Mouse (Mus musculus) megakaryocyte-erythroid progenitor cell, adult 5-6 weeks (primary cell): ENCODE results near the gene Zfp69. TPM values are rescaled to one million over a fixed set of nuclear protein-coding genes. Genes with fewer than 3 reads are reported as not detected.

ENCODE experiments used
- ATAC-seq: replicated peaks from 2 replicates; pipeline ENCODE4 v1.8.0; 2016; ENCODE audit warnings: mild to moderate bottlenecking, inconsistent platforms; ENCODE audit not compliant: severe bottlenecking, poor library complexity, low FRiP score, low TSS enrichment
- total RNA-seq, 2 experiments: library from RNA; stranded (forward) in 1 of 2; stranded (reverse) in 1 of 2; fragments of 200-1000, 215-1000 nt in 1 of 2; fragments of >200 nt in 1 of 2; fragmentation: Nextera tagmentation in 1 of 2; gene quantifications; 2 replicates each; pipeline ENCODE4 v1.2.3; 2014 to 2017

The Zfp69 gene
- total RNA-seq (2014; fragmentation: Nextera tagmentation) (3.1 and 9.1 TPM in 2 replicates), total RNA-seq (2017) (2.3 and 7.8 TPM in 2 replicates)

DNA sequence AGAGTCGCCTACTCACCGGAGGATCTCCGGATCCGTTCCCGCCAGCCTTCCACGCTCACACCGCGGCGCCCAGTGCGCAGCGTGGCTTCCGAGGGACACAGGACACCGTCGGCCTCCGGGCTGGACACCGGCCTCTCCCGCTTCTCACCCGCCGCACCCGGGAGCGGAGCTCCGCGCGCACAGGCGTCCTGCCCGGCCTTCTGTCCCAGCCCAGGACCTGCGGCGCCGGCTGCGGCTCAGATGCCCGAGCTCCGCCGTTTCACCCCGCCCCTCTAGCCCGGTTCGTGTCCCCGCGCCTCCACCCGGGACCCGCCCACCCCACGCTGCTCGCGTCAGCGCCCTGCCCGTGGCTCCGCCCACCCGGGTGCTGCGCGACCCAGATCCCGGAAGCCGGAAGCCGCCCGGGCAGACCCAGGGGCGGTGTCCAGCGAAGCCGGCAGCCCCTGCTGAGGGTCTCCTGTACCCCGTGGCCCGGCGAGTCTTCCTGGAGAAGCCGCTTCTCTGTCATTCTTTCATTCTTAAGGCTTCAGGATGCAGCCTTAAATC lies at the start of gene Zfp69:
Zfp69 (minus strand) TSS at position 272 of the 546 bp plus-strand sequence.
- ATAC-seq, result peak; percentile 80

DNA sequence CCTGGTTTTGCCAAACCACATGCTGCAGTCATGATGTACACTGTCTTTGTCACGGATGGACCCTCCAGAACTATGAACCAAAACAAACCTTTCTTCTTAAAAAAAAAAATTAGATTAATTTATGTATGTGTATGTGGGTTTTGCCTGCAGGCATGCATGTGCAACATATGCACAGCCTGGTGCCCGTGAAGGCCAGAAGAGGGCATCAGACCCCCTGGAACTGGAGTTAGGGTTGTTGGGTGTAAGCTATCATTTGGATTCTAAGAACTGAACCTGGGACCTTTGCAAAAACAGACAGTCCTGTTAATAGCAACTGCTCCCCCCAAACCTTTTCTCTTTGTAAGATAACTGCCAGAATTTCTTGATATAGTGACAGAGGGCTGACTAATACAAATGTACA lies 49.5 kb upstream of the Zfp69 start:
- no peak for ATAC-seq

DNA sequence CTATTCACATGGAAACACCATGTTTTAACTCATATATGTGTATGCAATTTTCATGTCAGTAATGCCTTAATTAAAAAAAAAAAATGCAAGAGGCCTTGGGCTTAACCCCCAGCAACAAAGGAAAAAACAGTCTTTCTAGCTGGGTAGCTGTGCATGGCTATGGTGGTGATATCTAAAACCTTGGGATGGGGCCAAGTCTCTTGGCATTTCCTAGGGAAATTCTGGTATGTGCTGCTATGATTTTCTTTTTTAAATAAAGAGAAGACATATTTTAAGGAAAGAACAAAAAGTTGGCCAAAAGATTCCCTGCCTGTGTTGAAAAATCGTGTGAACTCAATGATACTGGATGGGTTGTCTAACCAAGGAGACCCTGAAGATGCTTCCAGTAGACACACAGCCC lies 44.4 kb upstream of the Zfp69 start:
- ATAC-seq, result no peak

DNA sequence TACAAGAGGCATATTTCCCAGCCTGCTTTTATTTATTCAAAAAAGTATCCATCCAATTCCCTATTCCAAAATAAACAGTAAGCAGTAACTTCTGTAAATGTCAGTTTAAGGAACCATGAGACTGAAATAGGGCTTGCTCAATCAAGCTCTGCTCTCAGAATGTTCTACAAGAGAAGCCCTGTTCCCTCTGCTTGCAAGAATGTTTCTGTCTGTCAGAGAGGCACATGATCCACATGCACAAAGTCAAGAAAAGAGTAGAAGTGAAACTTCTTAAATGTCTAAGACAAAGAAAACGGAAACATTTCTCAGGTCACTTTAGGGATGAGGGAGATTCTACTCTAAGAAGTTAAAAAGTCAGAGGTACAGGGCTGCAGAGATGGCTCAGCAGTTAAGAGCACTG lies 41.5 kb upstream of the Zfp69 start:
- ATAC-seq, result no peak

DNA sequence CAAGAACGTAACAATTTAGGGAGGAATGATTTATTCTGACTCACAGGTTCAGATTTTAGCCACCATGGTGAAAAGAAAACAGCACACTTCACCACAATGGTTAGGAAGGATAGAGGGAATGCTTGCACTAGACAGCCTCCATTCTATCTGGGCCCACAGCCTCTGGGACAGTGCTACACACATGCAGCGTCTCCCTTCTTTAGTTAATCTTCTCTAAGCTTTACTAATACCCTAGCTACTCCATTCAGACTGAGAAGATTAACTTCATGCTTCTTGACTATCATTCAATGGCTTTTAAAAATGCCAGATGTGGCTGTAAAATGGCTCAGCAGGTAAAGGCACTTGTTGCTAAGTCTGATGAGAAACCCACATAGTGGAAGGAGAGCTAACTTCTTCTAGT lies 40.8 kb upstream of the Zfp69 start:
- no peak for ATAC-seq

GRCm38 (mm10) chr4:120987319-120987718 lies 35.8 kb upstream of the Zfp69 start:
- 0 out of 2 replicates have a peak, but pooled peaks have one; percentile 19 for ATAC-seq

DNA sequence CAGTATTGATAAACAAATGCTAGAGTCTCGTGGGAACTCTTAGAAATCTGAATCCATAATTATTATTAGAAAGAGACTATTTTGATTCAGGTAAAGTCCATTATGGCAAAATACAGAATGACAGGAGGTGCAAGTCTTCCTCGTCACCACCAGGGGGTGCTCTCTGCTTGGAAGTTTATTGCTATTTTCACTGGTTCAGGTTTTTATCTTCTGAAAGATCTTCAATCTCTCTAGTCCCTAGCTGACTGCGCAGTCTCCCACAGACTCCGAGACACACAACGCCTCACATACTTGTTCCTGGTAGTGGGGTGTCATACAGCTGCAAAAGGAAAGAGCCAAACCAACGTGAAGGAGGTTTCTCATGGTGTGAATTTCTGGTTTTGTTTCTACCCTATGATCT lies 34.9 kb upstream of the Zfp69 start:
- ATAC-seq, result peak; percentile 80

DNA sequence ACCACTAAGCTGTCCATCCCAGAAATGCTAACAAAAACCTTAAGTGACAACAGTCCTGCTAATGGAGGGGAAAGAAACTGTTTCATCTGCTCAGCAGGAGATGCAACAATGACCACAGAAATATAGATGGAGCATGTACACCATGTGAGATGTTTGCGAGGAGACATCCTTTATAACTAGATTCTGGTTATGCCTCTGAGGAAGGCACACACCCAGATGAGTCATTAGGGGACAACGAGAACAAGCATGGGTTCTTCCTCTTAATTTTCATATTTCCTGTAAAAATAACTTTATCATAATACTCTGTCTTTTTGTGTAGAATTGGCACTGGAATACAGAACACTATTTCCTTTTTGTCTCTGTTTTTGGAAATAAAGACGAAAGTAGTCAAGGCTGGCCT lies 26.7 kb upstream of the Zfp69 start:
- ATAC-seq, result no peak

DNA sequence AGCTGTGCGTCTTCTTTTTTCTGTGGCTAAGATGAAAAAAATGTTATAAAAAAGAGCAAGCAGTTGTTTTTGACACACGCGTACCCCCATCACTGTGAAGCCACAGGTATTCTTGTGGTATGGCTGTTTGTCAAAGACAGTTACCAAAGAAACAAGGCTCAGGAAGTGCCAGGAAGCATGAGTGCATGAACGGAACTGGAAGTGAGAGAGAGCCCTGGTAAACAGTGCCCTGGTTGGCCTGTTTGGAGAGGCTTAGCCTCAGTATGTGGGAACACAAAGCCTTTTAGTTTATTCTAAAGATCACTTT lies 23.9 kb upstream of the Zfp69 start:
- ATAC-seq, result no peak

DNA sequence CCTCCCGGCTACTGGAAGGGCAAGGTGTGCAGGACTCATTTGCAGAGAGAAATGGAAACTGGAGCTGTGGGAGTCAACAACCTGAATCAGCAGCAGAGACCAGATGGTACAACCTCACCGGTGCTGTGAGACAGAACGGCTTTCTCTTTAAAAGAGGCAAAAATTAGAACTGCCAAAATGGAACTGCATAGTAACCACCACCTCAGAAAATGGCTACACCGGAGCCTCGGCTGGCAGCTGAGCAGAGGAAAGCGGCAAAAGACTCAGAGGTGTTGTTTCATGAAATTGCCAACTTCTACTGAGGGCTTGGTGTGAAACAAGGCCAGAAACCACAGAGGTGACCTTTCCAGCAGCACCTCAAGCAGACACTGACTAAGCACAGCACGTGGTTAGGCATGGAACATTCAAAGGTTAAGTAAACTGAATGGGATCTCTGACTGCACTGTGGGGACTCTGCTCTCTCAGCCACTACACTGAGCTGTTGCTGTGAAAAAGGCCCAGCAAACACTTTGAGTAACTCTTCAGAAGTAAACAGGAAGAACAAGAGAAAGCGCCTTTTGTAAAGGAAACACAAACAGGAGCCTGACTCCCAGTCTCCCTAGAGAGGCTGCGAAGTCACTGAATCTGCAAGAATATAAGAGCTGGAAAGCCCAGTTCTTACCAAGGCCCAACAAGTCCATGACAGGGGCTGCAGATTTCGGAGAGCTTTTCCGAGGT lies 23.4 kb upstream of the Zfp69 start:
- ATAC-seq, result no peak

DNA sequence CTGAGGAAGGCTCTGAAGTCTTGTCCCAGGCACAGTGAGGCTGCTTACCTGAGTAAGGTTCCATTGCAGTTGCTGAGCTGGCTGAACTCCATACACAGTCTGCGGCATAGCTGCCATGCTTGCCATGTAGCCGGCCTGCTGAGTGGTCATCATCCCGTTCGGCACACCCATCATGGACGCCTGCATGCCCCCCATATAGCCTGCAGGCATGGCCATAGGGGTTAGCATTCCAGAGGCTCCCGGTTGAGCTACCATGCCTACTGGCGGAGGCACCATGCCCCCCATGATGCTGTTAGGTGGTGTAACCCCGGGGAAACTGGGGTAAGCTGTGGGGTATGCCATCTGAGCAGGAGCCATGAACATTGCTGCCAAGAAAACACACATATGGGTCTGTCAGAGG lies 20.3 kb upstream of the Zfp69 start:
- ATAC-seq, result no peak

- ATAC-seq, result peak; percentile 66
These were observed 18.1 kb upstream of the Zfp69 start for GRCm38 (mm10) chr4:120969382-120970146.

DNA sequence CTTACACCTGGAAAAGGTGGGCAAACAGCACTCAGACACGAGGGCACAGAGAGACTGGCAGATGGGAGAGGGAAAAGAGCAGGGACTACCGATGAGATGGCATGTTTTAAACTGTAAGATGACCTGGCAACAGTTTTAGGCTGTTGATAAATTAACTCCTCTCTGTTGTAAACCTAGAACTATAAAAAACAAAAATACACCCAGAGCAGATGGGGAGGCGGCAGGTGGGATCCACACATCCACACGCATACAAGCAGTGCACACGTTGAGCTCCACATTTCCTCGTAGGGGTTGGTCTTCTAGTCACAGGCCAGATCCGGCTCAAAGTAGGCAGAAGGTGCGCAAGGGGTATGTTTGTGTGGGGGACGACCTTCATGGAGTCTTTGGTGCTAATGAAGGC lies 17.0 kb upstream of the Zfp69 start:
- no peak for ATAC-seq

- no peak for ATAC-seq
These were observed 4.1 kb upstream of the Zfp69 start for GRCm38 (mm10) chr4:120955586-120955985.

- no peak for ATAC-seq
These were observed 2.2 kb upstream of the Zfp69 start for GRCm38 (mm10) chr4:120953667-120954066.

GRCm38 (mm10) chr4:120953038-120953437 lies 1.5 kb upstream of the Zfp69 start:
- peak; percentile 83 for ATAC-seq

DNA sequence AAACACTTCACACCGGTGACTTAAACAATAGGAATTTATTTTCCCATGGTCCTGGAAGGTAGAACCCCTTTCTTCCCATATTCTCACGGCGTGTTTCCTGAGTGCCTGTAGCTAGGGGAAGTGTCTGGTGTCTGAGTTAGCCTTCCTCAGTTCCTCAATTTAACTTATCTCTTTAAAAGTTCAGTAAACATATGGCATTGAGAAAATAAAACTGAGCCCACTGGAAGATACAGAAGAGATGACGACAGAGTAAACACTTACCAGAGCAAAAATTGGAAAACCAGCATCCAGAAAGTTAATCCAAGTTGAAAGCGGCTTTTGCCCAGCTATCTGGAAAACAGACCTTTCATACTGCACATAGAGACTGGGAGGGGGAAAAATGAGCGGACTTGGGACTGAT lies 664 bp upstream of the Zfp69 start:
- ATAC-seq, result no peak

- no peak for ATAC-seq
These were observed 604 bp downstream of the Zfp69 start for GRCm38 (mm10) chr4:120950763-120951427.

GRCm38 (mm10) chr4:120948938-120949337 lies 2.6 kb downstream of the Zfp69 start:
- no peak for ATAC-seq

- no peak for ATAC-seq
These were observed 16.5 kb downstream of the Zfp69 start for GRCm38 (mm10) chr4:120935006-120935405.
